Mouse (Mus musculus): ENCODE measurements around the gene Prrt1. TPM values are rescaled to one million over a fixed set of nuclear protein-coding genes. Genes with fewer than 3 reads are reported as not detected.

Prrt1 gene
- polyA plus RNA-seq (2014; fragmentation: Nextera tagmentation; extraction: Ambion mirVana): 0.16 and 0.18 TPM in 2 replicates

DNA sequence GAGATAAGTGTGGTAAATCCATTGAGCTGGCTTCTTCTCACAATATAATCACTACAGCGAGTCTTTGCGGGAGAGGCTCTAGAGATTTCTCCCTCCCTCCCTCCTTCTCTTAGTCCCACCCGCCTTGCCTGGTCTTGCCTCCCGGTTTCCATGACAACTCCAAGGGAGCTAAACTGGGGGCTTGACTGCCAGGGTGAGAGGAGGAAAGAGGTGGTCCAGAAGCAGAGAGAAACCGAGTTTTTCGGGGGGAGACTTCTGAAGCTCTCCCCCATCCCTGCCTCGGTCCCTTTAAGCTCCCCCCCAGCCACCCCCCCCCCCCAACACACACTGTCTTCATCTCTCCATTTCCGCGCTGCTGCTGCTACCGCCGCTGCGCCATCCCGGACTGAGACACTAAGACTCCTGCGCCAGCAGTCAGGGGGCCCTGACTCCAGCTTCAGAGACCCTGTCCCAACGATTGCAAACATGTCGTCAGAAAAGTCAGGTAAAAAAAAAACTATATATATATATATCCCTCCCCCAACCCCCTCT lies at the start of gene Prrt1:
TSS of gene Prrt1 (plus strand) at position 313 of the 531 bp plus-strand sequence.
- Histone ChIP-seq H3K27me3 (ENCODE audit: control insufficient read depth, insufficient read depth, low read length) (peaks cover 22% of the 10 kb centered on the region), H3K4me2 (replicated peaks; ENCODE audit: low read depth, low read length) (peak within 1 kb of the TSS; percentile 89), H3K9ac (ENCODE audit: low read depth, low read length) (peak within 1 kb of the TSS; percentile 75), H3K36me3 (ENCODE audit: control insufficient read depth, insufficient read depth, low read length) (peaks cover 5% of the 10 kb centered on the region; the same call in 1 of the 2 replicates), H3K9me3 (ENCODE audit: control insufficient read depth, low read length) (no peaks in the 10 kb centered on the region), H3K4me3 (ENCODE audit: low read length) (peak within 1 kb of the TSS; percentile 61), H3K27ac (ENCODE audit: low read depth, low read length) (peak within 1 kb of the TSS; percentile 96; the same call in 1 of the 2 replicates), H3K4me1 (ENCODE audit: control insufficient read depth, insufficient read depth, low read length) (peaks cover 44% of the 10 kb centered on the region)
- ATAC-seq (ENCODE audit: low FRiP score, low TSS enrichment): no peak
- 2% methylated on average over 16 of the region's 16 CpGs for WGBS

DNA sequence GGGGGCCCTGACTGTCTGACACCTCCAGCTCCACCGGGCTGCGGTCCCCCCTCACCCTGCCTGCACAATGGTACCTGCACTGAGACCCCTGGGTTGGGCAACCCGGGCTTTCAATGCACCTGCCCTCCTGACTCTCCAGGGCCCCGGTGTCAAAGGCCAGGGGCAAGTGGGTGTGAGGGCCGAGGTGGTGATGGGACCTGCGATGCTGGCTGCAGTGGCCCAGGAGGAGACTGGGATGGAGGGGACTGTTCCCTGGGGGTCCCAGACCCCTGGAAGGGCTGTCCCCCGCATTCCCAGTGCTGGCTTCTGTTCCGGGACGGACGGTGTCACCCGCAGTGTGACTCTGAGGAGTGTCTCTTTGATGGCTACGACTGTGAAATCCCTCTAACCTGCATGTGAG lies 46.8 kb upstream of the Prrt1 start:
- no peaks in the 10 kb centered on the region for H3K36me3 ChIP-seq (ENCODE audit: control insufficient read depth, insufficient read depth, low read length)
- 85% methylated on average over 12 of the region's 12 CpGs for WGBS
- peaks cover 5% of the 10 kb centered on the region; the same call in 1 of the 2 replicates for H3K4me1 ChIP-seq (ENCODE audit: control insufficient read depth, insufficient read depth, low read length)
- no peaks in the 10 kb centered on the region for H3K27me3 ChIP-seq (ENCODE audit: control insufficient read depth, insufficient read depth, low read length)
- no peak overlapping the region for H3K4me2 ChIP-seq (replicated peaks; ENCODE audit: low read depth, low read length)
- H3K9ac ChIP-seq (ENCODE audit: low read depth, low read length): no peak overlapping the region
- H3K27ac ChIP-seq (ENCODE audit: low read depth, low read length): no peak overlapping the region
- H3K4me3 ChIP-seq (ENCODE audit: low read length): no peak overlapping the region
- no peak for ATAC-seq (ENCODE audit: low FRiP score, low TSS enrichment)
- H3K9me3 ChIP-seq (ENCODE audit: control insufficient read depth, low read length): no peaks in the 10 kb centered on the region

DNA sequence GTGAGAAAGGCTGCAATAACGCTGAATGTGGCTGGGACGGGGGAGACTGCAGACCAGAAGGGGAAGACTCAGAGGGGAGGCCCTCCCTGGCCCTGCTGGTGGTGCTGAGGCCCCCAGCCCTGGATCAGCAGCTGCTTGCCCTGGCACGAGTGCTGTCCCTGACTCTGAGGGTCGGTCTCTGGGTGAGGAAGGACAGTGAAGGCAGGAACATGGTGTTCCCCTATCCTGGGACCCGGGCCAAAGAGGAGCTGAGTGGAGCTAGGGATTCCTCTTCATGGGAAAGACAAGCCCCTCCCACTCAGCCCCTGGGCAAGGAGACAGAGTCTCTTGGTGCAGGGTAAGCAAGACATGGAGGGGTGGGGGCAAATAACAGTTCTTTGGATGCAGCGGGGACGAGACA lies 45.9 kb upstream of the Prrt1 start:
- Histone ChIP-seq H3K4me3 (ENCODE audit: low read length) (no peak overlapping the region), H3K9ac (ENCODE audit: low read depth, low read length) (no peak overlapping the region), H3K9me3 (ENCODE audit: control insufficient read depth, low read length) (no peaks in the 10 kb centered on the region), H3K27ac (ENCODE audit: low read depth, low read length) (no peak overlapping the region), H3K27me3 (ENCODE audit: control insufficient read depth, insufficient read depth, low read length) (no peaks in the 10 kb centered on the region), H3K36me3 (ENCODE audit: control insufficient read depth, insufficient read depth, low read length) (no peaks in the 10 kb centered on the region), H3K4me1 (ENCODE audit: control insufficient read depth, insufficient read depth, low read length) (peaks cover 10% of the 10 kb centered on the region; the same call in 1 of the 2 replicates), H3K4me2 (replicated peaks; ENCODE audit: low read depth, low read length) (no peak overlapping the region)
- WGBS: 71% methylated on average over 7 of the region's 7 CpGs
- no peak for ATAC-seq (ENCODE audit: low FRiP score, low TSS enrichment)

DNA sequence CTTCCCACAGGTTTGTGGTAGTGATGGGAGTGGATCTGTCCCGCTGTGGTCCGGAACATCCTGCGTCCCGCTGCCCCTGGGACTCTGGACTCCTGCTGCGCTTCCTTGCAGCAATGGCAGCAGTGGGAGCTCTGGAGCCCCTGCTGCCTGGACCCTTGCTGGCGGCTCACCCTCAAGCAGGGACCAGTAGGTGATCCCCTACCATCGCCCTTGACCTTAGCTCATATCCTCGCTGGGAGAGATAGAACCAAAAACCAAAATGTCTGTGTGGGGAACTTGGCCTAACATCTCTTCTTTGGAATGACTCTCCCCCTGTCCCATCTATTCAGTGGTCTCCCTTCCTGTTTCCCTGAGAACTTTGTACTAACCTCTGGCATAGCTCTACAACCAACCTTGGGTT lies 45.5 kb upstream of the Prrt1 start:
- Histone ChIP-seq H3K9ac (ENCODE audit: low read depth, low read length) (no peak overlapping the region), H3K4me1 (ENCODE audit: control insufficient read depth, insufficient read depth, low read length) (peaks cover 14% of the 10 kb centered on the region), H3K4me2 (replicated peaks; ENCODE audit: low read depth, low read length) (no peak overlapping the region), H3K27ac (ENCODE audit: low read depth, low read length) (no peak overlapping the region), H3K9me3 (ENCODE audit: control insufficient read depth, low read length) (no peaks in the 10 kb centered on the region), H3K27me3 (ENCODE audit: control insufficient read depth, insufficient read depth, low read length) (no peaks in the 10 kb centered on the region), H3K36me3 (ENCODE audit: control insufficient read depth, insufficient read depth, low read length) (no peaks in the 10 kb centered on the region), H3K4me3 (ENCODE audit: low read length) (no peak overlapping the region)
- no peak for ATAC-seq (ENCODE audit: low FRiP score, low TSS enrichment)
- WGBS: 87% methylated on average over 8 of the region's 8 CpGs

DNA sequence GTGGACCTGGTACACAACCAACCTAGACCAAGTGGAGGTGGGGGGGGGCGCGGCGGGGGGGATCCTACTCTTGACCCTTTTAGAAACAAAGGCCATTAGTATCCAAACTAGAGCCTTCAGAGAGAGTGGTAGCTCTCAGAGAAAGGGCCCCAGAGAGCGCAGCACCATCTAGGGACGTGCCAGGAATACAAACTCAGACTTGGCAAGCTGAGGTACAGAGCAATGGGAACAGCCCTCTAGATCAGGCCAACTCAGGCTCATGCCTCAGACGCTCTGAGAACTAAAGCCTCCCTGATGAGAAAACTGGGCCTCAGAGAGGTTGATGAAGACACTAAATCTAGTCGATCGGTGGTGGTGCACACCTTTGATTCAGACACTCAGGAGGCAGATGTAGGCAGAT lies 44.2 kb upstream of the Prrt1 start:
- no peaks in the 10 kb centered on the region for H3K9me3 ChIP-seq (ENCODE audit: control insufficient read depth, low read length)
- H3K27me3 ChIP-seq (ENCODE audit: control insufficient read depth, insufficient read depth, low read length): no peaks in the 10 kb centered on the region
- WGBS: 96% methylated on average over 8 of the region's 8 CpGs
- H3K27ac ChIP-seq (ENCODE audit: low read depth, low read length): no peak overlapping the region
- no peaks in the 10 kb centered on the region for H3K36me3 ChIP-seq (ENCODE audit: control insufficient read depth, insufficient read depth, low read length)
- H3K4me3 ChIP-seq (ENCODE audit: low read length): no peak overlapping the region
- ATAC-seq (ENCODE audit: low FRiP score, low TSS enrichment): no peak
- H3K4me1 ChIP-seq (ENCODE audit: control insufficient read depth, insufficient read depth, low read length): peaks cover 27% of the 10 kb centered on the region
- H3K4me2 ChIP-seq (replicated peaks; ENCODE audit: low read depth, low read length): no peak overlapping the region
- H3K9ac ChIP-seq (ENCODE audit: low read depth, low read length): no peak overlapping the region

DNA sequence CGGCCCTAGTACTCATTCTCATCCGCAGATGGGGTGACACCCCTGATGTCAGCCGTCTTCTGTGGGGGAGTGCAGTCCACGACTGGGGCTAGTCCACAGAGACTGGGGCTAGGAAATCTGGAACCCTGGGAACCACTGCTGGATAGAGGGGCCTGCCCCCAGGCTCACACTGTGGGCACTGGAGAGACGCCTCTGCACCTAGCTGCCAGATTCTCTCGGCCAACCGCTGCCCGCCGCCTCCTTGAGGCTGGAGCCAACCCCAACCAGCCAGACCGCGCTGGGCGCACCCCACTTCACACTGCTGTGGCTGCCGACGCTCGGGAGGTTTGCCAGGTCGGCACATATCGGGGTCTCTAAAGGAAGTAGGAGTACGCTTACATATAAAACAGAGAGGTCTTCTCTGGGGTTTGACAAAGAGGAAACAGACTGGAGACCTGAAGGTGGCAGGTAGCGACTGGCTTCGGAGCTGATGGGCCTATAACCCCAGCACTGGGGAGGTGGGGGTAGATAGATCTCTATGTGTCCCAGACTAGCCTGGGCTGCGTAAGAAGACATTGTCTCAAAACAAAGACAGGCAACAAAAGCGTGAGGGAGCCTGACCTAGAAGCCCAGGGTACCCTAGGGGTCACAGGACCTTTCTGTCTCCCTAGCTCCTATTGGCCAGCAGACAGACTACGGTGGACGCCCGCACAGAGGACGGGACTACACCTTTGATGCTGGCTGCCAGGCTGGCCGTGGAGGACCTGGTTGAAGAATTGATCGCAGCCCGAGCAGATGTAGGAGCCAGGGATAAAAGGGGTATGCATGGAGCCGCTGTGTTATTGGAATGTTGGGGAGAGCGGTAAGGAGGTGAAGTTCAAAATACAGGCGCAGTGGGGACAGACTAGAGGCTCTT lies 43.2 kb upstream of the Prrt1 start:
- Histone ChIP-seq H3K4me1 (ENCODE audit: control insufficient read depth, insufficient read depth, low read length) (peaks cover 37% of the 10 kb centered on the region), H3K27me3 (ENCODE audit: control insufficient read depth, insufficient read depth, low read length) (no peaks in the 10 kb centered on the region), H3K27ac (ENCODE audit: low read depth, low read length) (peak overlapping the region; percentile 94), H3K4me2 (replicated peaks; ENCODE audit: low read depth, low read length) (peak overlapping the region; percentile 90), H3K9me3 (ENCODE audit: control insufficient read depth, low read length) (no peaks in the 10 kb centered on the region), H3K36me3 (ENCODE audit: control insufficient read depth, insufficient read depth, low read length) (no peaks in the 10 kb centered on the region), H3K4me3 (ENCODE audit: low read length) (peak overlapping the region; percentile 70), H3K9ac (ENCODE audit: low read depth, low read length) (peak overlapping the region; percentile 91; the same call in 1 of the 2 replicates)
- peak; percentile 0; the same call in 1 of the 2 replicates for ATAC-seq (ENCODE audit: low FRiP score, low TSS enrichment)
- 21% methylated on average over 32 of the region's 32 CpGs for WGBS

DNA sequence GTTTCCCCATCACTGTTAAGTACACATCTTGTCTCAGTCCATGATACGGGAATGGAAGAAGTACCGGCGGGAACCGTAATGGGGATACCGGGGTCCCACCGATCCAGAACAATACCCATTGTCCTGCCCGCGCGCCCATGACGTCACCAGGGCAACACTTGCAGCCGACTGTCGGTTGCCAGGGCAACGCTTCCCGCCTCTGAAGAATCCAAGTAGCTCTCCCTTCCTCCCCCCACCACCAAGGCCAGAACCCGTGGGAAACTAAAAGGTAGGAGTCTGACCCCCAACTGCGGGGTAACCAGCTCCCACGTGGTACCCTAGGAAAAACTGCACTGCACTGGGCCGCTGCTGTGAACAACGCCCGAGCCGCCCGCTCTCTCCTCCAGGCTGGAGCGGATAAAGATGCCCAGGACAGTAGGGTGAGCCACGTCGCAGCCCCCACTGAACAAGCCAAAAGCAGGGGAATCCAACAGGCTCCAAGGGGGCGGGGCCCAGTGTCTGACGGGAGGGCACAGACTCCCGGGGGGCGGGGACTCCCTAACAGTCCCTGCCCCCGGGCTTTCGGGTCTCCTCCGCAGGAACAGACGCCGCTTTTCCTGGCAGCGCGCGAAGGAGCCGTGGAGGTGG lies 42.4 kb upstream of the Prrt1 start:
- peak; percentile 71 for ATAC-seq (ENCODE audit: low FRiP score, low TSS enrichment)
- under 1% methylated on average over 38 of the region's 38 CpGs for WGBS
- peaks cover 42% of the 10 kb centered on the region for H3K4me1 ChIP-seq (ENCODE audit: control insufficient read depth, insufficient read depth, low read length)

DNA sequence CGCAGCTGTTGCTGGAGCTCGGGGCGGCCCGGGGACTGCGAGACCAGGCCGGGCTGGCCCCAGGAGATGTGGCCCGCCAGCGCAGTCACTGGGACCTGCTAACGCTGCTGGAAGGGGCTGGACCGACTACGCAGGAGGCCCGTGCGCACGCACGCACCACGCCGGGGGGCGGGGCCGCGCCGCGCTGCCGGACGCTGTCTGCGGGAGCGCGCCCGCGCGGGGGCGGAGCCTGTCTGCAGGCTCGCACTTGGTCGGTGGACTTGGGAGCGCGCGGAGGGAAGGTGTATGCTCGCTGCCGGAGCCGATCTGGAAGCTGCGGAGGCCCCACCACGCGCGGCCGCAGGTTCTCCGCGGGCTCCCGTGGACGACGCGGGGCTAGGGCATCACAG lies 41.9 kb upstream of the Prrt1 start:
- peak; percentile 77 for ATAC-seq (ENCODE audit: low FRiP score, low TSS enrichment)
- under 1% methylated on average over 43 of the region's 50 CpGs for WGBS
- H3K27me3 ChIP-seq (ENCODE audit: control insufficient read depth, insufficient read depth, low read length): no peaks in the 10 kb centered on the region
- peak overlapping the region; percentile 90 for H3K4me2 ChIP-seq (replicated peaks; ENCODE audit: low read depth, low read length)
- H3K9ac ChIP-seq (ENCODE audit: low read depth, low read length): peak overlapping the region; percentile 91
- no peaks in the 10 kb centered on the region for H3K9me3 ChIP-seq (ENCODE audit: control insufficient read depth, low read length)
- peak overlapping the region; percentile 94 for H3K27ac ChIP-seq (ENCODE audit: low read depth, low read length)
- peak overlapping the region; percentile 70 for H3K4me3 ChIP-seq (ENCODE audit: low read length)
- no peaks in the 10 kb centered on the region for H3K36me3 ChIP-seq (ENCODE audit: control insufficient read depth, insufficient read depth, low read length)
- peaks cover 42% of the 10 kb centered on the region for H3K4me1 ChIP-seq (ENCODE audit: control insufficient read depth, insufficient read depth, low read length)

More for the DNA sequence above, 42.4 kb upstream of the Prrt1 start:
- peak overlapping the region; percentile 90 for H3K4me2 ChIP-seq (replicated peaks; ENCODE audit: low read depth, low read length)
- H3K36me3 ChIP-seq (ENCODE audit: control insufficient read depth, insufficient read depth, low read length): no peaks in the 10 kb centered on the region
- H3K27ac ChIP-seq (ENCODE audit: low read depth, low read length): peak overlapping the region; percentile 94
- peak overlapping the region; percentile 91 for H3K9ac ChIP-seq (ENCODE audit: low read depth, low read length)
- H3K4me3 ChIP-seq (ENCODE audit: low read length): peak overlapping the region; percentile 70
- H3K9me3 ChIP-seq (ENCODE audit: control insufficient read depth, low read length): no peaks in the 10 kb centered on the region
- H3K27me3 ChIP-seq (ENCODE audit: control insufficient read depth, insufficient read depth, low read length): no peaks in the 10 kb centered on the region
